Mouse (Mus musculus) liver, embryonic 15.5 days (tissue): ENCODE results near the gene Fam167b. TPM values are rescaled to one million over a fixed set of nuclear protein-coding genes. Genes with fewer than 3 reads are reported as not detected.

Experiments
- ATAC-seq: fragments of 200-750 bp; cut with Nextera tagmentation; 2 replicates; pipeline ENCODE4 v1.8.0; 2017; ENCODE audit warnings: moderate number of reproducible peaks, mild to moderate bottlenecking, moderate library complexity; ENCODE audit not compliant: insufficient read depth
- H3K27ac ChIP-seq: fragments of 300-500 bp; sonication (generic); replicated peaks from 2 replicates; pipeline ENCODE4 v1.5.1; 2015; ENCODE audit warnings: mild to moderate bottlenecking, inconsistent platforms
- H3K27me3 ChIP-seq: fragments of 300-500 bp; sonication (generic); 2 replicates; pipeline ENCODE4 v1.6.1; 2015; ENCODE audit warnings: mild to moderate bottlenecking, inconsistent platforms
- H3K36me3 ChIP-seq: fragments of 300-500 bp; sonication (generic); replicated peaks from 2 replicates; pipeline ENCODE4 v1.6.1; 2015; ENCODE audit warnings: moderate library complexity, mild to moderate bottlenecking, inconsistent platforms
- H3K4me1 ChIP-seq: fragments of 300-500 bp; sonication (generic); replicated peaks from 2 replicates; pipeline ENCODE4 v1.6.1; 2015; ENCODE audit warnings: inconsistent platforms
- H3K4me2 ChIP-seq: fragments of 300-500 bp; sonication (generic); 2 replicates; pipeline ENCODE4 v1.6.1; 2015; ENCODE audit warnings: moderate library complexity, mild to moderate bottlenecking, inconsistent platforms
- H3K4me3 ChIP-seq: fragments of 300-500 bp; sonication (generic); replicated peaks from 2 replicates; pipeline ENCODE4 v1.5.1; 2015; ENCODE audit warnings: mild to moderate bottlenecking, inconsistent platforms
- H3K9ac ChIP-seq: fragments of 300-500 bp; sonication (generic); 2 replicates; pipeline ENCODE4 v1.6.1; 2015; ENCODE audit warnings: moderate library complexity, mild to moderate bottlenecking, inconsistent platforms
- H3K9me3 ChIP-seq: fragments of 300-500 bp; sonication (generic); replicated peaks from 2 replicates; pipeline ENCODE4 v1.6.1; 2016; ENCODE audit warnings: inconsistent platforms
- WGBS: fragments of 180-500 bp; shearing (Covaris S2); methylation state at CpG from one replicate; pipeline ENCODE4 v1.1.7; 2015; ENCODE audit warnings: mixed read lengths; ENCODE audit not compliant: insufficient replicate concordance; 5-methylcytosine and 5-hydroxymethylcytosine counted together
- polyA plus RNA-seq: library from polyadenylated mRNA; unstranded; fragments of >200 nt; fragmentation: Nextera tagmentation; extraction: Ambion mirVana; gene quantifications from 2 replicates; pipeline ENCODE4 v1.2.1, GENCODE M21; 2015

The Fam167b gene
- polyA plus RNA-seq, 1 experiment from 2014 or later = 7.2 TPM

DNA sequence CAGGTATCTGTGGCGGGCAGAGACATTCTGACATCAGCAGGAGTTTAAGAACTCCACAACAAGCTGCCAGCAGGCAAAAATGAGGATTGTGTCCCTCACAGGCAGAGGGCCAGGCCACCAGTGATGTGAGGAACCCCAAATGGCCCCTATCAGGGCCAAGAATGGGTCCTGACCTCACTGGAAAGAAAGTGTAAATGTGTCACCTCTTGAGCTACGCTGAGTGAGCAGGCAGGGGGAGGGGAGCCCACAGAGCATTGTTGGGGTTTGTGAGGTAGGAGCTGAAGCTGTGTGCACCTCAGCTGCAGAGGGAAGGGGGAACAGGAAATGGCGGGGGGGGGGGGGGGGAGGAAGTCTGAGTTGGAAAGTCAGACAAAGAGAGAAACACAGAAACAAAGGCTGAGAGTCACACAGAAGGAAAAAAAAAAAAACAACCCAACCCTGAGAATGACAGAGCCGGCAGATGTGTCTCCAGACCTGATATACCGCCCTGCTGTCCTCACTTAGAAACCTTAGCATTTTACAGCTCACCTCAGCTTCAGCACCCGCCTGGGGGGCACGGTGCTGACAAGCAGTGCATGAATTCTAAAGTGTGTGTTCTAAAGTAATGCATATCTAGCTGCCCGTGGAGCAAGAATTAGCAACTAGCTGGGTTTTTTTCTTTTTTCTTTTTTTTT lies 3.0 kb downstream of the Fam167b start:
- no peaks in the 10 kb centered on the region for H3K9me3 ChIP-seq
- H3K9ac ChIP-seq = no peak overlapping the region
- WGBS = 18% methylated on average over 7 of the region's 8 CpGs
- no peak for ATAC-seq
- peaks cover 10% of the 10 kb centered on the region for H3K4me1 ChIP-seq
- peak overlapping the region; percentile 15; the same call in 1 of the 2 replicates for H3K4me2 ChIP-seq
- no peak overlapping the region for H3K4me3 ChIP-seq
- H3K27me3 ChIP-seq = peaks cover 44% of the 10 kb centered on the region
- H3K27ac ChIP-seq = no peak overlapping the region
- no peaks in the 10 kb centered on the region for H3K36me3 ChIP-seq

DNA sequence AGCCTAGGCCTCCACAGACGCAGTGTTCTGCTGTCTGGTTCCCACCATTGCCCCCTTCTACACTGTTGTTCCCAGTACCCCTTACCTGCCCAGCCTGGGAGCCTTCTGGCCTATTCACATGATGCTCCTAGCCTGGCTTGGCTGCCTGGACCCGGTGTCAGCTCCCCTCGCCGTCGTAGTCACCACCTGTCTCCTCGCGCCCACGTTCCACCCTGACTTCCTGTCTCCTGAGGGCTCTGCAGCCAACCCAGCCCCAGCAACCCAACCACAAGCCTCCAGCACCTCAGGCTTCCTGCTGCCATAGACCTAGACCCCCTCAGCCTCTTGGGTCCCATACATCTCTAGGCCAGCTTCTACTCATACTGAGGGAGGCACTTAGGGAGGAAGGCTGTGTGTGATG lies 4.9 kb downstream of the Fam167b start, which contains the start of gene Lck:
TSS of gene Lck (minus strand) at position 212 of the 400 bp plus-strand sequence.
- H3K4me3 ChIP-seq = no peak within 1 kb of the TSS
- H3K9me3 ChIP-seq = no peaks in the 10 kb centered on the region
- WGBS = 42% methylated on average over 8 of the region's 8 CpGs
- peaks cover 10% of the 10 kb centered on the region for H3K4me1 ChIP-seq
- no peak within 1 kb of the TSS for H3K4me2 ChIP-seq
- no peaks in the 10 kb centered on the region for H3K36me3 ChIP-seq
- ATAC-seq = no peak
- H3K27me3 ChIP-seq = peaks cover 40% of the 10 kb centered on the region
- no peak within 1 kb of the TSS for H3K9ac ChIP-seq
- H3K27ac ChIP-seq = no peak within 1 kb of the TSS

DNA sequence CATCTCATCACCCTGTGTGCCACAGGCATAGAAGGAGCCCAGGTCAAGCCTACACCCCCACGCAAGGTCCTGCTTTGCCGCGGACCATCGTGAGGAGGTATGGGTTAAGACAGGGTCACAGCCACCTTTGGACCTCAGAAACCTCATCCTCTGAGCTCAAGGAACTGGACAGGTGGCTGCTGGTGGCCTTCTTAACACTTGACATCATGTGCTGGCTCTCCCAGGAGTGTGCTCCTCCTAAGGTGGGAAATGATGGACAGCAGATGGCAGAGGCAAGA lies 5.3 kb downstream of the Fam167b start:
- H3K36me3 ChIP-seq = no peaks in the 10 kb centered on the region
- no peaks in the 10 kb centered on the region for H3K9me3 ChIP-seq
- no peak overlapping the region for H3K27ac ChIP-seq
- ATAC-seq = no peak
- 89% methylated on average over 4 of the region's 4 CpGs for WGBS
- peaks cover 10% of the 10 kb centered on the region for H3K4me1 ChIP-seq
- peaks cover 36% of the 10 kb centered on the region for H3K27me3 ChIP-seq
- no peak overlapping the region for H3K9ac ChIP-seq
- no peak overlapping the region for H3K4me3 ChIP-seq
- no peak overlapping the region for H3K4me2 ChIP-seq

DNA sequence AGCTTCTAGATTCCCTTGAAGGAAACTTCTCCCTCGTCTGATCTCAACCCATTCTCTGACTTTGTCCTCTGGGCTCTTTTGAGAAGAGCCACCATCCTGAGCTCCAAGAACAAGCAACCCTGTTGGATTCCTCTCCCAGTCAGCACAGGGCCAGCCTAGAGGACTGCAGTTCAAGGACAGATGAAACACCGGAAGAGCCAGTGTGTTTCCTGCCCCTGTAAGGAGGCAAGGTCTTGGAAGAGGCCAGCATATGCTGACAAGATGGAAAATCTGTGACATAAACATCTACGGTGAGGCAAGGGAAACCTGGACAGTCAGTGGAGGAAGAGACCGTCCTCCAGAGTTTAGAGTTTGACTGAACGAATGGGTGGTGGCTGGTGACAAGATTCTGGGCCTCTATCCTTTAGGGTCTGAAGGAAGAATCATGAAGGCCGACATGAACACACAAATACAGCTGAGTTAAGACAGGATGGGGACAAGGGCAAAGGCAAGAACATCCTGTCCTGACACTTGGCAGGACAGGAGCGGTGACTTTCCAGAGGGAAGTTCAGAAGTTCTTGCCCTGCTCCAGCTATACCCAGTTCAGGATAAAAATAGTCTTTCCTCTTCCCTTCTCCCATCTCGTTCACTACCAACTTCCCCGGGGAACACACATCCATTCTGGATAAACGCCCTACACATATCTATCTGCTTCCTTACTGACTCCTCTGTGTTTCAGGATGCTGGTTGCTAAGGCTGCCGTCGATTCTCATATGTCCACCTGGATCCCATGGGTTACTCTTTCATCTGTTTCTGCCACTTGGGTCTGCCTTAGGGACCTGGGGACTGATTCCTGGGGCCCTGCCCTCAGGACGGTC lies 5.9 kb downstream of the Fam167b start:
- Histone ChIP-seq H3K9me3 (no peaks in the 10 kb centered on the region), H3K4me3 (no peak overlapping the region), H3K4me1 (peaks cover 10% of the 10 kb centered on the region), H3K9ac (no peak overlapping the region), H3K4me2 (no peak overlapping the region), H3K27me3 (peaks cover 31% of the 10 kb centered on the region), H3K27ac (no peak overlapping the region), H3K36me3 (no peaks in the 10 kb centered on the region)
- 0 out of 2 replicates have a peak, but pooled peaks have one; percentile 38 for ATAC-seq
- 64% methylated on average over 13 of the region's 13 CpGs for WGBS

DNA sequence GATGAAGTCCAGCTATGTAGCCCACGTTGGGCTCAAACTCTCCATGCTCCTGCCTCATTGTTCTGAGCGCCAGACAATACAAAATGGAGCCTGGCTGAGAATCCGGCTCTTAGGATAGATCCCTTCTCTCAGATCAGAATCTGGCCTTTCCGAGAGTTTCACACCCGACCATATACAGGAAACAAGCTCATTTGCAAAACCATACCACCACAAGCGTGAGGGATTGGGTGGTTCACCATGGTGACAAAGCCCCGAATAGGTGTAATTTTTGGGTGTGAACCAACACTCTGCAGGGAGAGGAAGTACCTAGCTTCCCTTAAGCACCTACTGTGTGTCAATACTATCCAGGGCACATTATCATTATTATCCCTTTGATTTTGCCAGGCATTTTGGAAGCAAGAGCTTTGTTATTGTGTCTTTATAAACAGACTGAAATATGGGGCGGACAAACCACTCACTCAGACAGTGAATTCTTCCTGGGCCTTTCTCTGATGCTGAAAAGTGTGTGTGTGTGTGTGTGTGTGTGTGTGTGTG lies 6.7 kb downstream of the Fam167b start:
- Histone ChIP-seq H3K27me3 (peaks cover 23% of the 10 kb centered on the region), H3K4me1 (peaks cover 4% of the 10 kb centered on the region), H3K9ac (no peak overlapping the region), H3K36me3 (no peaks in the 10 kb centered on the region), H3K4me2 (no peak overlapping the region), H3K4me3 (no peak overlapping the region), H3K9me3 (no peaks in the 10 kb centered on the region), H3K27ac (no peak overlapping the region)
- no peak for ATAC-seq
- 65% methylated on average over 8 of the region's 8 CpGs for WGBS

DNA sequence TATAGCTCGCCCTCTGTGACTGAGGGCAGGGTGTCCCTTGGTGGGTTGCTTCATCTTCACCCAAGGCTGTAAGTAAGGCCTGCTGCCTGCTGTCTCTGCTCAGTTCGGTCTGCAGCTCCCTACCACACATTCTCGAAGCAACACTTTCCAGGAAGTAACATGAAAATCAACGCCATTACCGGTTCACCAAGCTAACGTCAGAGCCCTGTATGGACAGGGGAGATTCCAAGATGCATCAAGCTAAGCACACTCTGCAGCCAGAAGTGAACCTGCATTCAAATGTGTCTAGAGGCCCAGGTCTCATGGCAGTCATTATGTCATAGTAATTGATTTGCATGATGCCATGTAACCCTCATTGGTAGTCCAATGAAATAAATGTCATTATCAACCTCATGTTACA lies 8.3 kb downstream of the Fam167b start:
- H3K36me3 ChIP-seq = no peaks in the 10 kb centered on the region
- ATAC-seq = no peak
- no peak overlapping the region for H3K4me2 ChIP-seq
- 65% methylated on average over 6 of the region's 6 CpGs for WGBS
- peaks cover 17% of the 10 kb centered on the region for H3K27me3 ChIP-seq
- H3K4me3 ChIP-seq = no peak overlapping the region
- H3K27ac ChIP-seq = no peak overlapping the region
- H3K9me3 ChIP-seq = no peaks in the 10 kb centered on the region
- H3K9ac ChIP-seq = no peak overlapping the region
- H3K4me1 ChIP-seq = peaks cover 1% of the 10 kb centered on the region

DNA sequence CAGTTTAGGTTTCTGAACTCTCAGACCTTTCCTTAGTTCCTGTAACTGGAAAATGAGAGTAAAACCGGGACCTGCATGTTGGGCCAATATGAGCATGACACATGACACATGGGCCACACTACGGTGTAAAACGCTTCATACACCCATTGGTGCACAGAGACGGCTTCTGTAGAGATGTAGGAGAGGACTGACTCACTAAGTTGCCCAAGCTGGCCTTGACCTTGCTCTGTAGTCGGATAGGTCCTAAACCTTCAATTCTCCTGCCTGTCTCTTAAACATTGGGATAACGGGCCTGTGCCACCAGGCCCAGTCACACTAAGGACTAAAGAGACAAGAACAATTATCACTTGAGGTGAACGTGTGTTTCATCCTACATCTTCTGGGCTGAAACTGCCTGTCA lies 10.0 kb downstream of the Fam167b start:
- Histone ChIP-seq H3K9ac (no peak overlapping the region), H3K9me3 (no peaks in the 10 kb centered on the region), H3K4me3 (no peak overlapping the region), H3K27ac (no peak overlapping the region), H3K4me2 (no peak overlapping the region), H3K36me3 (no peaks in the 10 kb centered on the region), H3K4me1 (peaks cover 8% of the 10 kb centered on the region; the same call in 1 of the 2 replicates), H3K27me3 (peaks cover 7% of the 10 kb centered on the region)
- no peak for ATAC-seq
- WGBS = 71% methylated on average over 7 of the region's 7 CpGs

DNA sequence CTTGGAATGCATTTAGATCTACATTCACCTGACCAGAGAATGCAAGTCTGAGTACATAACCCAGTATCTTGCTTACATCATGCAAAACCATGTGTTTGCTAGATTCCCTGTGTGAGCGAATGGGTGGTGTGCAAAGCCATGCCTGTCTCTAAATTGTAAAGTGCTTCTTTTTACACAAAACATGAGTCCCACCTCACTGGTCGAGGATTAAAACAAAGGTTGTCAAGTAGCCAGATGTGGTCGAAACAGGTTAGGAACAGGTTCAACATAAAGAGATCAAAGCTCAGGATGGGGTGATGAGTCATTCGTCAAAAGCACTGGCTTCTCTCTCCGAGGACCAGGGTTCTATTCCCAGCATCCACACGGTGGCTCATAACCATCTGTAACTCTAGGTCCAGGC lies 13.2 kb downstream of the Fam167b start:
- no peak overlapping the region for H3K4me2 ChIP-seq
- no peaks in the 10 kb centered on the region for H3K36me3 ChIP-seq
- H3K9ac ChIP-seq = no peak overlapping the region
- peaks cover 20% of the 10 kb centered on the region for H3K4me1 ChIP-seq
- WGBS = 73% methylated on average over 6 of the region's 6 CpGs
- no peak for ATAC-seq
- no peaks in the 10 kb centered on the region for H3K9me3 ChIP-seq
- H3K27me3 ChIP-seq = 0 out of 2 replicates have a peak, but pooled peaks cover 6% of the 10 kb centered on the region
- no peak overlapping the region for H3K27ac ChIP-seq
- H3K4me3 ChIP-seq = no peak overlapping the region

DNA sequence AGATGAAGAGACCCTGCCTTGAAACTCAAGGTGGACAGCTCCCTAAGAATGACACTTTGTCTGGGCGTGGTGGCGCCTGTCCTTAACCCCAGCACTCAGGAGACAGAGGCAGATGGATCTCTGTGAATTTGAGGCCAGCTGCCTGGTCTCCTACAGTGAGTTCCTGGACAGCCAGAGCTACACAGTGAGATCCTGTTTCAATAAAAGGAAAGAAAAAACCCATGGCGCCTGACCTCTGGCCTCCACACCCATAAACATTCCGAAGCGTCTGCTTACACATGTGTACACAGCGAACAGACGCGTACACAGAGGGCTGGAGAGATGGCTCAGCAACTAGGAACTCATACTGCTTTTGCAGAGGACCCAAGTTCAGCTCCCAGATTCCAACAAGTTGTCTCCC lies 14.6 kb downstream of the Fam167b start:
- no peak overlapping the region for H3K4me2 ChIP-seq

DNA sequence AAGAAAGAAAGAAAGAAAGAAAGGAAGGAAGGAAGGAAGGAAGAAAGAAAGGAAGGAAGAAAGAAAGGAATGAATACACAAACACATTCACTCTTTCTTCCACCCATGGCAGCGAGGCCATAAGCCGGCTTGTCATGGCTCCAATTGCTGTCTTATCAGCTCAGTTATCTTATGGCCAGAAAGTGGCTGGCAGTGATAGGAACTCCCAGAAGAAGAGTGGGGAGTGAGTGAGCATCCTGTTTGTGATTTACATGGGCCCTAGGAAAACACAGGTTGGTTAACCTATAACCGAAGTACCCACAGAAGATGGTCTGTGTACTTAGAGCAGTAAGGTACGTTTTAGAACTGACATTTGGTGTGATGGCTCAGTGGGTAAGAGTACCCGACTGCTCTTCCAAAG lies 17.2 kb downstream of the Fam167b start:
- H3K4me3 ChIP-seq = no peak overlapping the region
- peaks cover 43% of the 10 kb centered on the region for H3K4me1 ChIP-seq
- H3K27ac ChIP-seq = no peak overlapping the region
- ATAC-seq = no peak
- H3K36me3 ChIP-seq = no peaks in the 10 kb centered on the region
- H3K4me2 ChIP-seq = no peak overlapping the region
- no peak overlapping the region for H3K9ac ChIP-seq
- peaks cover 8% of the 10 kb centered on the region for H3K27me3 ChIP-seq
- 50% methylated on average over 5 of the region's 5 CpGs for WGBS
- no peaks in the 10 kb centered on the region for H3K9me3 ChIP-seq

More for the DNA sequence above, 14.6 kb downstream of the Fam167b start:
- no peaks in the 10 kb centered on the region for H3K9me3 ChIP-seq
- H3K9ac ChIP-seq = no peak overlapping the region
- WGBS = 71% methylated on average over 8 of the region's 8 CpGs
- H3K4me1 ChIP-seq = peaks cover 20% of the 10 kb centered on the region
- ATAC-seq = no peak
- H3K36me3 ChIP-seq = no peaks in the 10 kb centered on the region
- H3K27me3 ChIP-seq = peaks cover 6% of the 10 kb centered on the region; the same call in 1 of the 2 replicates
- H3K4me3 ChIP-seq = no peak overlapping the region
- no peak overlapping the region for H3K27ac ChIP-seq

DNA sequence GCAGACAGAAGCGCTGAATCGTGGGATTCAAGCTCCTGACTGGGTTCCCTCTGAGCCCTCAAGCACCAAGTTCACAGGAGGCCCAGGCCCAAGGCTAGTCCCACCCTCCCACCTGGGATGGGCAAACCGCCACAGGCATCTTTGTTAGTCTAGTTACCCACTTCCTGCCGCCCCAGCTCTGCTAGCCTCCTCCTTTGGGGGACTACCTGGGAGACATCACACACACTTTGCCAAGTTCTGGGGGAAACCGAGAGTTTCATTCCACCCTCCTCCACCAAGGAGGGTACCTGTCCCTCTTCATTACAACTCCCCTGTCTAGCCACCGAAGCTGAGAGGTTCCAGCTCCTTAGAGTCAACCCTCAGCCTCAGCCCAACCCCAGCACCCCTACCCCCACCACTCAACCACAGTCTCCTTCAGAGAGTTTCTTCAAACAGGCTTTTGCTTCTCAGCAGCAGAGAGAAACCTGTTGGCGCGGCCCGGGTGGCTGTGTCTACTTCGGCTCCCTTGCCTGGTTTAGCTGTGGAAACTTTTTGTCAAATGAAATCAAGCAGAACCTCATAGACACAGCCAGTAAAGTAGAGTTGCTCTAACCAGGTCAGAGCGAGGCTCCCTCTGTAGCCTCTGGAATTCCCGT lies 19.9 kb downstream of the Fam167b start:
- no peak for ATAC-seq
- Histone ChIP-seq H3K27ac (peak overlapping the region; percentile 82), H3K36me3 (no peaks in the 10 kb centered on the region), H3K4me3 (no peak overlapping the region), H3K9ac (no peak overlapping the region), H3K4me1 (peaks cover 48% of the 10 kb centered on the region), H3K9me3 (no peaks in the 10 kb centered on the region), H3K4me2 (peak overlapping the region; percentile 86; the same call in 1 of the 2 replicates), H3K27me3 (peaks cover 29% of the 10 kb centered on the region)
- WGBS = 73% methylated on average over 12 of the region's 12 CpGs
